Mouse (Mus musculus): ENCODE results near the gene Axin2. TPM values are rescaled to one million over a fixed set of nuclear protein-coding genes. Genes with fewer than 3 reads are reported as not detected.

The Axin2 gene
- polyA plus RNA-seq, 1 experiment from 2014 or later = 2.6 TPM

DNA sequence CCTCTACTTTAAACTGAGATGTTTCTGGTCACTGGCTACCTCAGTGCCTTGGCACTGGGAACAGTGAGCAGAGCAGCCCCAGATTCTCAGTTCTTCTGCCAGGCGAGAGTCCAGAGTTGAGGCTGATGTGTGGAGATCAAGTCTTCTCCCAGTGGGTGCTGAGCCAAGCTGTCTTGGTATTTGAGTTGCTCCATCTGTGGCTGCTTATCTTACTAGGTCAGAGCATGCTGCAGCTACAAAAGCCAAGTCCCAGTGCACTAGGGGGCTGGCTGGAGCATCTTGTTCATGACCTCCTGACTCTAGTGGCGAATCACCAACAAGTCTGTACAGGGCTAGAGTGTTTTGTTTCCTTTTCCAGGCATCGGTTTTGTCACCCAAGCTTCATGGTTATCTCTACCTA lies 77.7 kb downstream of the Axin2 start:
- peaks cover 16% of the 10 kb centered on the region for H3K9me3 ChIP-seq (ENCODE audit: control insufficient read depth, low read length)
- H3K4me1 ChIP-seq (ENCODE audit: control insufficient read depth in 2 of 2, insufficient read depth in 2 of 2, low read length in 2 of 2) = no peaks in the 10 kb centered on the region
- no peak overlapping the region for H3K4me3 ChIP-seq (ENCODE audit: control insufficient read depth in 1 of 2, insufficient read depth in 1 of 2, low read depth in 1 of 2, low read length in 2 of 2)
- whole genome bisulfite sequencing = 69% methylated on average over 3 of the region's 3 CpGs
- no peak for ATAC-seq (ENCODE audit: insufficient number of reproducible peaks, insufficient read depth, low FRiP score, low read depth)
- no peaks in the 10 kb centered on the region for H3K36me3 ChIP-seq (ENCODE audit: control insufficient read depth, insufficient read depth, low read length)
- no peak overlapping the region for H3K4me2 ChIP-seq (ENCODE audit: low read length)
- H3K27me3 ChIP-seq (ENCODE audit: control insufficient read depth, insufficient read depth, low read length) = no peaks in the 10 kb centered on the region
- no peak overlapping the region for H3K27ac ChIP-seq (replicated peaks in 1 of 2; ENCODE audit: control insufficient read depth in 1 of 2, insufficient read depth in 1 of 2, low read depth in 2 of 2, low read length in 2 of 2)
- no peak overlapping the region for H3K9ac ChIP-seq (ENCODE audit: low read length)

Other genes starting within 250 kb of the Axin2 start
- not detected in 2 replicates for gene E030025P04Rik, start 224.0 kb downstream of the Axin2 start, polyA plus RNA-seq (2014; fragmentation: Nextera tagmentation; extraction: Ambion mirVana)